Mouse (Mus musculus): ENCODE results near the gene Slc22a18. TPM values are rescaled to one million over a fixed set of nuclear protein-coding genes. Genes with fewer than 3 reads are reported as not detected.
A peak's percentile ranks its signal among the peaks of the same experiment; 100 is the strongest.

Slc22a18 gene
- total and polyA plus RNA-seq, 2 experiments, result 64.4 to 344 TPM

DNA sequence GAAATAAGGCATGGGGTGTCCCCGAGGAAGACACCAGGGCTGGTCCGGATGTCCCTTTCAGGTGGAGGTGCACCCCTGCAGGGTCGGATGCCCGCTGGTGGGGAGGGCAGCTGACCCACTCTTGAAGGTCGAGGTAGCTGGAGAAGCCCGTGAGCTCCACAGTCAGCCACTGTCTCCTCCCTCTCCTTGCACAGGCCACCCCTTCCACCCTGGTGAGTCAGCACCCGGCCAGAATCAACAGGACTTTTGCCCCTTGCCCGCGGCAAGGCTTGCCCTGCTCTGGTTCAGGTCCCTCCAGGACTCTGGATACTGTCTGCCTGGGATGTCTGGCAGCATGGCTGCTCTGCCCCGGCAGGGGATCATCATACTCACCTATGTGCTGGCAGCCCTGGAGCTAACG is 2.3 kb downstream of the Slc22a18 start:
- Histone ChIP-seq H3K79me2 (ENCODE audit: control insufficient read depth, insufficient read depth, low read length) (no peaks in the 10 kb centered on the region), H3K27ac (replicated peaks; ENCODE audit: insufficient read depth, low read depth, low read length) (peak overlapping the region; percentile 73), H3K36me3 (ENCODE audit: control insufficient read depth, insufficient read depth, low read length) (no peaks in the 10 kb centered on the region), H3K9ac (ENCODE audit: low read depth, low read length) (peak overlapping the region; percentile 23; the same call in 1 of the 2 replicates), H3K4me3 (ENCODE audit: insufficient read depth, low read depth, low read length) (peak overlapping the region; percentile 37; the same call in 1 of the 2 replicates), H3K4me1 (ENCODE audit: control insufficient read depth, insufficient read depth, low read length) (peaks cover 30% of the 10 kb centered on the region), H3K27me3 (ENCODE audit: control insufficient read depth, insufficient read depth, low read length) (no peaks in the 10 kb centered on the region)
- TF ChIP-seq POLR2A (IDR thresholded peaks at IDR 0.05; ENCODE audit: extremely low read depth, insufficient read depth, low read length) (no peak), CTCF (IDR thresholded peaks at IDR 0.05; ENCODE audit: low read depth, low read length) (no peak)
- DNase-seq (ENCODE audit: extremely low read depth, low read depth, low spot score), result peak; percentile 86
- WGBS, result 18% methylated on average over 11 of the region's 11 CpGs

DNA sequence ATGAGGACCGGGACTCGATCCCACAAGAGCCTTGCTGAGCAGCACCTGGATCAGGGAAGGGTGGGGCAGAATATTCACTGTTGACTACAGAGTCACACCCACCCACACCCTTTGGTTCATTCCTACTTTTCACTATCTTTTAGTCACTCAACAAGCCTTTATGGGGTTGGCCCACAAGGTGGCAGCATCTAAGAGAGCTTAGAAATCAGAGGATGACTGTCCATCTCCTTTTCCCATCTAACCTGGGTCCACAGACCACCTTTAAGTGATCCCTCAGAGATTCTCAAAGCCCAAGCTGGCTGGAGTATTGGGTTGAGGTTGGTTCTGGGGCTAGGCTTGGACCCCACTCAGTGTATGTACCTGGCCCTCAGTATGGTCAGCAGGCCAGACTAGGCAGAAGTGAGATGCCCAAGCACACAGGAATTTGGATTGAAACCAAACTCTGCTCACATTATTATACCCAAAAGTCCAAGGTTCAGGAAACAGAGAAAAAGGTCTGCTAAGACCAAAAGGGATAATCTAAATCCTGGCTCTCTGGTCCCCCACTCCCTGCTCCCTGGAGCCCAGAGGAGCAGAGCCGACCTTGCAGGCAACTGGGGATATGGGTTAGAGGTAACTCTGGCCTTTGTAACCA is 3.3 kb downstream of the Slc22a18 start:
- Histone ChIP-seq H3K27ac (replicated peaks; ENCODE audit: insufficient read depth, low read depth, low read length) (no peak overlapping the region), H3K9ac (ENCODE audit: low read depth, low read length) (no peak overlapping the region), H3K79me2 (ENCODE audit: control insufficient read depth, insufficient read depth, low read length) (no peaks in the 10 kb centered on the region), H3K36me3 (ENCODE audit: control insufficient read depth, insufficient read depth, low read length) (no peaks in the 10 kb centered on the region), H3K27me3 (ENCODE audit: control insufficient read depth, insufficient read depth, low read length) (no peaks in the 10 kb centered on the region), H3K4me1 (ENCODE audit: control insufficient read depth, insufficient read depth, low read length) (peaks cover 30% of the 10 kb centered on the region), H3K4me3 (ENCODE audit: insufficient read depth, low read depth, low read length) (no peak overlapping the region)
- peak; percentile 23 for TF ChIP-seq CTCF (IDR thresholded peaks at IDR 0.05; ENCODE audit: low read depth, low read length)
- no peak for TF ChIP-seq POLR2A (IDR thresholded peaks at IDR 0.05; ENCODE audit: extremely low read depth, insufficient read depth, low read length)
- 73% methylated on average over 3 of the region's 3 CpGs for WGBS
- DNase-seq (ENCODE audit: extremely low read depth, low read depth, low spot score), result peak; percentile 68

DNA sequence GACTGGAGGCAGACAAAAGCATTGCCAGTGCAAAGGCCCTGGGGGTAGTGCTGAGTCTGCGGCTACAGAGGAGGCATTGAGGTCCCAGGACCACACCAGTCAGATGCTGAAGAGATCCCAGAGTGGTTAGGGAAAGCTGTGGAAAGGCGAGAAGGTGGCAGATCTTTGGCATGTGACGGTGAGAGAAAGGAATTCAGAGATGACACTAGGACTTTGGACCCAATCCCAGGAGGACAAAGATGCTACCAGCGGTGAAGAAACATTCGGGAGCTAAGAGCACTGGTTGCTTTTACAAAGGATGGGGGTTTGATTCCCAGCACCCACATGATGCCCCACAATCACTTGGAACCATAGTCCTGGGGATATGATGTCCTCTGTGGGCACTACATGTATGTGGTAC is 4.3 kb downstream of the Slc22a18 start:
- WGBS, result 44% methylated on average over 5 of the region's 5 CpGs
- no peak for TF ChIP-seq POLR2A (IDR thresholded peaks at IDR 0.05; ENCODE audit: extremely low read depth, insufficient read depth, low read length)
- TF ChIP-seq CTCF (IDR thresholded peaks at IDR 0.05; ENCODE audit: low read depth, low read length), result no peak
- H3K27ac ChIP-seq (replicated peaks; ENCODE audit: insufficient read depth, low read depth, low read length), result no peak overlapping the region
- no peaks in the 10 kb centered on the region for H3K79me2 ChIP-seq (ENCODE audit: control insufficient read depth, insufficient read depth, low read length)
- DNase-seq (ENCODE audit: extremely low read depth, low read depth, low spot score), result peak; percentile 60
- no peak overlapping the region for H3K4me3 ChIP-seq (ENCODE audit: insufficient read depth, low read depth, low read length)
- no peak overlapping the region for H3K9ac ChIP-seq (ENCODE audit: low read depth, low read length)
- peaks cover 30% of the 10 kb centered on the region for H3K4me1 ChIP-seq (ENCODE audit: control insufficient read depth, insufficient read depth, low read length)
- no peaks in the 10 kb centered on the region for H3K36me3 ChIP-seq (ENCODE audit: control insufficient read depth, insufficient read depth, low read length)
- no peaks in the 10 kb centered on the region for H3K27me3 ChIP-seq (ENCODE audit: control insufficient read depth, insufficient read depth, low read length)

DNA sequence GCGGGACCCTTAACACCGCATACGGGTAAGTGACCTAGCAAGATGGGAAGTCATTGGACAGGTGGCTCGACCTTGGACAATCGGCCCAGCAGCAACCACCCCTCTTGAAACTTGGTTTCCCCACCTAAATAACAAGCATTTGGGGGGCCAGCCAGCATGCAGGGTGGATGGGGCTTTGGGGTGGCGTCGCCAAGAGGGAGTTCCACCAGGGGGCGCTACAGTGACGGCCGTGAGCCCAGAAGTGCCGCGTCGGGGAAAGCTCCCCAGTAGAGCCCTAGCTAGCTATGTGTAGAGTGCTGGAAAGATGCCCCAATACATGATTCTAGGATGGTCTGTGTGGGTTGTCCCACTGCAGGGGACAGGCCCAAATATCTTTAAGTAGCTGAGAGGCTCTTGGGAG is 7.0 kb downstream of the Slc22a18 start:
- peaks cover 18% of the 10 kb centered on the region for H3K4me1 ChIP-seq (ENCODE audit: control insufficient read depth, insufficient read depth, low read length)
- 33% methylated on average over 13 of the region's 13 CpGs for WGBS
- no peak for DNase-seq (ENCODE audit: extremely low read depth, low read depth, low spot score)
- no peak overlapping the region for H3K9ac ChIP-seq (ENCODE audit: low read depth, low read length)
- H3K79me2 ChIP-seq (ENCODE audit: control insufficient read depth, insufficient read depth, low read length), result no peaks in the 10 kb centered on the region
- H3K36me3 ChIP-seq (ENCODE audit: control insufficient read depth, insufficient read depth, low read length), result no peaks in the 10 kb centered on the region
- H3K27ac ChIP-seq (replicated peaks; ENCODE audit: insufficient read depth, low read depth, low read length), result no peak overlapping the region
- no peak overlapping the region for H3K4me3 ChIP-seq (ENCODE audit: insufficient read depth, low read depth, low read length)
- TF ChIP-seq POLR2A (IDR thresholded peaks at IDR 0.05; ENCODE audit: extremely low read depth, insufficient read depth, low read length) (no peak), CTCF (IDR thresholded peaks at IDR 0.05; ENCODE audit: low read depth, low read length) (peak; percentile 82)
- no peaks in the 10 kb centered on the region for H3K27me3 ChIP-seq (ENCODE audit: control insufficient read depth, insufficient read depth, low read length)

DNA sequence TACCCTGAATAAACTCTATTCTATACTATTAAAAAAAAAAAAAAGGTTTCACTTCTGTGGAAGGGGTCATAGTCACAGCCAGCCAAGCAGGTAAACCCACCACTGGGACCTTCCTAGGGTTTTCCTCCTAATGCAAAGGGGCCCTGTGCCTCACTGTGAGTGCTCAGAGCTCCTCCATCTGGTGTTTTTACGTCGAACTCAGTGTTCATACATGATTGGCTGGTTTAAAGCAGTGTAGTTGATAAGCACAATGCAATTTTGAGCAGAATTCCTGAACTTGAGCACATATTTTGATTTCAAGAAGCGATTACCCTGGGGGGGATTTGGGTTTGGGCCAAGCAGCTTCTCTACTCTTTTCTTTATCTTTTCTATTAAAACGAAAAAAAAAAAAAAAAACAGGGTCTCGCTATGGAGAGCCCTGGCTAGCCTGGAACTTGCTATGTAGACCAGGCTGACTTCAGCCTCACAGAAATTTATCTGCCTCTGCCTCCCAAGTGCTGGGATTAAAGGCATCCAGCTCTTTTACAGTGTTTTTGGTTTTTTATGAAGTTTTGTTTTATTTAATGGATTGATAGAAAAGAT is 8.4 kb downstream of the Slc22a18 start:
- TF ChIP-seq POLR2A (IDR thresholded peaks at IDR 0.05; ENCODE audit: extremely low read depth, insufficient read depth, low read length) (no peak), CTCF (IDR thresholded peaks at IDR 0.05; ENCODE audit: low read depth, low read length) (no peak)
- Histone ChIP-seq H3K27ac (replicated peaks; ENCODE audit: insufficient read depth, low read depth, low read length) (no peak overlapping the region), H3K79me2 (ENCODE audit: control insufficient read depth, insufficient read depth, low read length) (no peaks in the 10 kb centered on the region), H3K36me3 (ENCODE audit: control insufficient read depth, insufficient read depth, low read length) (no peaks in the 10 kb centered on the region), H3K9ac (ENCODE audit: low read depth, low read length) (no peak overlapping the region), H3K4me3 (ENCODE audit: insufficient read depth, low read depth, low read length) (no peak overlapping the region), H3K27me3 (ENCODE audit: control insufficient read depth, insufficient read depth, low read length) (no peaks in the 10 kb centered on the region), H3K4me1 (ENCODE audit: control insufficient read depth, insufficient read depth, low read length) (peaks cover 6% of the 10 kb centered on the region)
- DNase-seq (ENCODE audit: extremely low read depth, low read depth, low spot score), result no peak
- 67% methylated on average over 5 of the region's 5 CpGs for WGBS

DNA sequence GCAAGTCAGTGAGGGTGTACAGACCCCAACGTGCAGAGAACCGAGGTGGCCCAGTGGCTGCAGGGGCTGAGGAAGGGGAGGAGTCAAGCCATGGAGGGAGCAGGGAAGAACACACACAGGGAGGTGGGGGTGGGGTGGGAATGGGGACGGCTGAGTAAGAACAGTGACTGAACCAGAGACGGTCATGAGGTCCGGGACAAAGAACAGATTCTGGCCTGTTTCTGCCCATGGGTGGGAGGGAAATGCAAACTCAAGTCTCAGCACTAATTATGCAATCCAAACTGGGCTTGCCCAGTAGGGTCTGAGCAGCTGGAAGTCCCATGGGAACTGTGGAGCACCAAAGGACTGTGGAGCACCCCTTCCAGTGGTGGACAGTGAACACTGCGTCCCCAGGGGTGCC is 9.0 kb downstream of the Slc22a18 start:
- H3K9ac ChIP-seq (ENCODE audit: low read depth, low read length), result no peak overlapping the region
- no peak for DNase-seq (ENCODE audit: extremely low read depth, low read depth, low spot score)
- no peaks in the 10 kb centered on the region for H3K79me2 ChIP-seq (ENCODE audit: control insufficient read depth, insufficient read depth, low read length)
- no peaks in the 10 kb centered on the region for H3K36me3 ChIP-seq (ENCODE audit: control insufficient read depth, insufficient read depth, low read length)
- no peaks in the 10 kb centered on the region for H3K4me1 ChIP-seq (ENCODE audit: control insufficient read depth, insufficient read depth, low read length)
- H3K27me3 ChIP-seq (ENCODE audit: control insufficient read depth, insufficient read depth, low read length), result no peaks in the 10 kb centered on the region
- H3K4me3 ChIP-seq (ENCODE audit: insufficient read depth, low read depth, low read length), result no peak overlapping the region
- TF ChIP-seq POLR2A (IDR thresholded peaks at IDR 0.05; ENCODE audit: extremely low read depth, insufficient read depth, low read length), result no peak
- no peak for TF ChIP-seq CTCF (IDR thresholded peaks at IDR 0.05; ENCODE audit: low read depth, low read length)
- H3K27ac ChIP-seq (replicated peaks; ENCODE audit: insufficient read depth, low read depth, low read length), result no peak overlapping the region
- 26% methylated on average over 6 of the region's 6 CpGs for WGBS

Data from liver, adult 2 months (tissue).